Mouse (Mus musculus): ENCODE results near the gene Jmjd8.

DNA sequence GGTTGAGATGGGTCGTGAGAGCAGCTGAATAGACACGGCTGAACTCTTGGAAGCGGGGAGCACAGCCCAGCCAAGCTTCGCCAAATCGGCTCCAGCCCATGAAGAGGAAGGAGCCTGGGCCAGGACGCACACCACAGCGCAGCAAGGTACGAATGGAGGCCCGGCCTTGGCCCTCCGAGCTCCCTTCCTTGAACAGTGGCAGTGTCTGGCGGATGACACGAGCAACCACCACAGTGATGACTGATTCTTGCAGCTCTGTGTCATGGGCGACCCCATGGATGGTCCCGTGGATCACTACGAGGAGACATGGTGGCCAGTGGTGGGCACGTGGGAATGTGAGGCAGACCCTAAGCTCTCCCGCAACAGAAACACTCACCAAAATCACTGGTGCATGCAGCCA, 33.7 kb upstream of the Jmjd8 start:
- TF ChIP-seq POLR2A (IDR thresholded peaks at IDR 0.05; ENCODE audit: borderline replicate concordance, extremely low read depth, low read depth, low read length) (no peak), CTCF (IDR thresholded peaks at IDR 0.05; ENCODE audit: insufficient read depth, low read length) (no peak)

All from lung, adult 2 months (tissue).